Mouse (Mus musculus): ENCODE data around the gene Clec11a. TPM values are rescaled to one million over a fixed set of nuclear protein-coding genes. Genes with fewer than 3 reads are reported as not detected.

The Clec11a gene
- polyA plus RNA-seq, 1 experiment from 2014 or later = 1.6 TPM

DNA sequence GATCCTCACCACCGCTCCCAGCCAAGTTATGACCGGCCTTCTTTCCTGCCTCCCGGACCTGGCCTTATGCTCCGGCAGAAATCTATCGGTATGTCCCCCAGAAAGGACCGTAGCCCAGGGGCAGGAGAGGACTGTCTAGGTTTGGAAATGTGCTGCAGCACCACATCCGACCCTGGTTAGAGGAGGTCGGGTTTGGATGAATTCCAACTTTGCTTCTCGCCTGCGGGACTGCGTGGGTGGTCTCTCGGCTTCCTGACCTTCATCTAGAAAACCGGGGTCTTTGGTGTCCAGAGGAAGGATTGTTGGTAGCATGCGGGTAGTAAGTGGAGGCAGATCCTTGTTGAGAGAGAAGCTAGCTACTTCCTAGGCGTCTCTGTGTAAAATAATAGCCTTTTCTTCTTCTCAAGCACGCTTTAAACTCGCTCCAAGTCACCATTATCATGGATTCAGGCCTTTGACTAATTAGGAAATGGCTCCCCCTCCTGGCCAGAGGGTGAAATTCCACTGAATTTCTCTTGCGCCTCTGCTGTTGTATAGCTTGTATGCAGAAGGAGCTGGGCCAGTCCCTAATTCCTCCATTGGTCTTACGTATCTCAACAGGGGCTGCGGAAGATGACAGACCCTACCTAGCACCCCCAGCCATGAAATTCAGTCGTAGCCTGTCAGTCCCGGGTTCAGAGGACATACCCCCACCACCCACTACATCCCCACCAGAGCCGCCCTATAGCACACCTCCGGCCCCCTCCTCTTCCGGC is 44.4 kb upstream of the Clec11a start:
- H3K27me3 ChIP-seq (ENCODE audit: insufficient read depth, low read length) = peaks cover 72% of the 10 kb centered on the region
- 8% methylated on average over 25 of the region's 25 CpGs for WGBS (ENCODE audit: insufficient replicate concordance)
- ATAC-seq = peak; percentile 66
- peak overlapping the region; percentile 53 for H3K4me2 ChIP-seq (ENCODE audit: low read depth, low read length)
- 0 out of 2 replicates have a peak overlapping the region, but pooled peaks have one; percentile 10 for H3K4me3 ChIP-seq (ENCODE audit: low read depth, low read length)
- no peak overlapping the region for H3K27ac ChIP-seq (ENCODE audit: low read depth)
- H3K9me3 ChIP-seq (ENCODE audit: low read length) = no peaks in the 10 kb centered on the region
- peak; percentile 79 for DNase-seq
- TF ChIP-seq CTCF (IDR thresholded peaks at IDR 0.05; ENCODE audit: low read depth) (peak; percentile 89), EP300 (IDR thresholded peaks at IDR 0.05; ENCODE audit: low read depth) (no peak)
- H3K4me1 ChIP-seq (ENCODE audit: insufficient read depth) = 0 out of 2 replicates have a peak, but pooled peaks cover 2% of the 10 kb centered on the region
- no peak overlapping the region for H3K9ac ChIP-seq (replicated peaks)
- H3K36me3 ChIP-seq (replicated peaks; ENCODE audit: insufficient read depth, low read length) = no peaks in the 10 kb centered on the region

DNA sequence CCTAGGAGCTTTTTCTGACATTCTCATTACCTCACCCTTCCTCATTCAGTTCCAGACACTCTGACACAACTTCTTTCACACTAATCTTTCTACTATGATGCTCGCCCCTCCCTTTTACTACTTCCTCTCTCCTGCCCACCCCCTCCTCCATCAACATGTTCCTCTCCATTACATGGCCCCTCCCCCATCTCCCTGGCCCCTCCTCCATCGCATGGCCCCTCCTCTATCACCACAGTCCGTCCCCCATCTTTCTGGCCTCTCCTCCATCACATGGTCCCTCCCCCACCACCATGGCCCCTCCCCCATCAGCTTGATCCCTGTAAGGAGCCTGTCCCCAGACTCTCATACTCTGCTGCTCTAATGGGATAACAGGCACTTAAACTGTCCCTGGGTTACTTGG is 42.3 kb upstream of the Clec11a start:
- Histone ChIP-seq H3K9ac (replicated peaks) (no peak overlapping the region), H3K27ac (ENCODE audit: low read depth) (no peak overlapping the region), H3K9me3 (ENCODE audit: low read length) (no peaks in the 10 kb centered on the region), H3K27me3 (ENCODE audit: insufficient read depth, low read length) (peaks cover 51% of the 10 kb centered on the region), H3K4me2 (ENCODE audit: low read depth, low read length) (no peak overlapping the region), H3K36me3 (replicated peaks; ENCODE audit: insufficient read depth, low read length) (no peaks in the 10 kb centered on the region), H3K4me3 (ENCODE audit: low read depth, low read length) (no peak overlapping the region), H3K4me1 (ENCODE audit: insufficient read depth) (0 out of 2 replicates have a peak, but pooled peaks cover 2% of the 10 kb centered on the region)
- whole genome bisulfite sequencing (ENCODE audit: insufficient replicate concordance) = 14% methylated on average over 3 of the region's 3 CpGs
- ATAC-seq = no peak
- TF ChIP-seq CTCF (IDR thresholded peaks at IDR 0.05; ENCODE audit: low read depth) = no peak
- no peak for TF ChIP-seq EP300 (IDR thresholded peaks at IDR 0.05; ENCODE audit: low read depth)
- DNase-seq = no peak

DNA sequence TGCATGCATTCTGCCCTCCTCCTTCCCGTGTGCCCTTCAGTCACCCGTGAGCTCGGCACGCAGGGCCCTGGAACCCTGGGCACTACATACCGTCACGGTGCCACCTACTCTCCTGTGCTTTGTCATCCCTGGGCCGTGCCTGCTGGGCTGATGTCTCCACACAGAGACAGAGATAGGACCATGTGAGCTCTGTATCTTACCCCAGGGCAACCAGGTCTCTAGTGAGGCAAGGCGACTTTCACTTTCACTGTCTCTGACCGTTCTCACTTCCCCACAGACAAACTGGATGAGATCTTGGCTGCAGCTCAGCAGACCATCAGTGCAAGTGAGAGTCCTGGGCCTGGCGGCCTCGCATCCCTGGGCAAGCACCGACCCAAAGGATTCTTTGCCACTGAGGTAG is 37.9 kb upstream of the Clec11a start:
- no peak overlapping the region for H3K4me2 ChIP-seq (ENCODE audit: low read depth, low read length)
- no peaks in the 10 kb centered on the region for H3K4me1 ChIP-seq (ENCODE audit: insufficient read depth)
- H3K9me3 ChIP-seq (ENCODE audit: low read length) = no peaks in the 10 kb centered on the region
- H3K9ac ChIP-seq (replicated peaks) = no peak overlapping the region
- DNase-seq (no peak), ATAC-seq (no peak)
- no peak for TF ChIP-seq EP300 (IDR thresholded peaks at IDR 0.05; ENCODE audit: low read depth)
- TF ChIP-seq CTCF (IDR thresholded peaks at IDR 0.05; ENCODE audit: low read depth) = no peak
- 36% methylated on average over 12 of the region's 12 CpGs for WGBS (ENCODE audit: insufficient replicate concordance)
- H3K36me3 ChIP-seq (replicated peaks; ENCODE audit: insufficient read depth, low read length) = no peaks in the 10 kb centered on the region
- H3K27me3 ChIP-seq (ENCODE audit: insufficient read depth, low read length) = 0 out of 2 replicates have a peak, but pooled peaks cover 8% of the 10 kb centered on the region
- no peak overlapping the region for H3K4me3 ChIP-seq (ENCODE audit: low read depth, low read length)
- H3K27ac ChIP-seq (ENCODE audit: low read depth) = no peak overlapping the region

DNA sequence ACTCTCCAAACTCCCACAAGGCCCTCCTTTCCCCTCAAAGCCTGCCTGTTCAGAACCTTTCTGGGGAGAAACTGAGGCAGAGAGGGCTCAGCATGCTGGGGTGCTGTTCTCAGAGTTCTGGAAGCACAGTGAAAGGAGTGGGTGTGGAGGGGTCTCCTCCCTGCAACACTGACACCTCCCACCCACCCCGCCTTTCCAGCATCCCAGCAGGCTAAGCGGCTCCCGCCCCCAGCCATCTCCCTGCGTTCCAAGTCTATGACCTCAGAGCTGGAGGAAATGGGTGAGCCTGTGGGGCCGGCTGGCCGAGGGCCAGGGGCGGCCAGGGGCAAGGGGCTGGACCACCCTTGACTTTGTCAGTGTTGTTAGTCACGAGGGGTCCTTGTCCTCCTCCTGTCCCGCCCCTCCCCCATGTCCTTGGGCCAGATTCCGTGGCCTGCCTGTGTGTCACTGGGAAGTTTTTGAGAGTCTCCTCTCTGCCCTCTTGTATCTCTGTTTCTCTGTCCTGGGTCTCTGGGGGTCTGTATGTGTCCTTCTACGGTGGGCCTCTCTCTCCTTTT is 36.8 kb upstream of the Clec11a start:
- Histone ChIP-seq H3K4me3 (ENCODE audit: low read depth, low read length) (no peak overlapping the region), H3K36me3 (replicated peaks; ENCODE audit: insufficient read depth, low read length) (no peaks in the 10 kb centered on the region), H3K9me3 (ENCODE audit: low read length) (no peaks in the 10 kb centered on the region), H3K4me2 (ENCODE audit: low read depth, low read length) (no peak overlapping the region), H3K9ac (replicated peaks) (no peak overlapping the region), H3K27me3 (ENCODE audit: insufficient read depth, low read length) (peaks cover 7% of the 10 kb centered on the region; the same call in 1 of the 2 replicates), H3K27ac (ENCODE audit: low read depth) (no peak overlapping the region), H3K4me1 (ENCODE audit: insufficient read depth) (no peaks in the 10 kb centered on the region)
- TF ChIP-seq EP300 (IDR thresholded peaks at IDR 0.05; ENCODE audit: low read depth) (no peak), CTCF (IDR thresholded peaks at IDR 0.05; ENCODE audit: low read depth) (no peak)
- DNase-seq (no peak), ATAC-seq (no peak)
- WGBS (ENCODE audit: insufficient replicate concordance) = 23% methylated on average over 11 of the region's 11 CpGs

GRCm38 (mm10) chr7:44341714-44342113 is 35.0 kb upstream of the Clec11a start:
- ATAC-seq = no peak
- no peak for DNase-seq
- H3K27me3 ChIP-seq (ENCODE audit: insufficient read depth, low read length) = peaks cover 22% of the 10 kb centered on the region
- no peak overlapping the region for H3K9ac ChIP-seq (replicated peaks)
- no peaks in the 10 kb centered on the region for H3K9me3 ChIP-seq (ENCODE audit: low read length)
- H3K4me1 ChIP-seq (ENCODE audit: insufficient read depth) = no peaks in the 10 kb centered on the region
- H3K4me3 ChIP-seq (ENCODE audit: low read depth, low read length) = no peak overlapping the region
- TF ChIP-seq CTCF (IDR thresholded peaks at IDR 0.05; ENCODE audit: low read depth) = no peak
- no peak for TF ChIP-seq EP300 (IDR thresholded peaks at IDR 0.05; ENCODE audit: low read depth)
- H3K4me2 ChIP-seq (ENCODE audit: low read depth, low read length) = no peak overlapping the region
- no peak overlapping the region for H3K27ac ChIP-seq (ENCODE audit: low read depth)
- H3K36me3 ChIP-seq (replicated peaks; ENCODE audit: insufficient read depth, low read length) = no peaks in the 10 kb centered on the region
- WGBS (ENCODE audit: insufficient replicate concordance) = 50% methylated on average over 5 of the region's 5 CpGs

GRCm38 (mm10) chr7:44341119-44341518 is 34.4 kb upstream of the Clec11a start:
- no peak for DNase-seq
- H3K27me3 ChIP-seq (ENCODE audit: insufficient read depth, low read length) = peaks cover 28% of the 10 kb centered on the region
- H3K4me2 ChIP-seq (ENCODE audit: low read depth, low read length) = no peak overlapping the region
- H3K4me1 ChIP-seq (ENCODE audit: insufficient read depth) = no peaks in the 10 kb centered on the region
- H3K36me3 ChIP-seq (replicated peaks; ENCODE audit: insufficient read depth, low read length) = no peaks in the 10 kb centered on the region
- no peak overlapping the region for H3K9ac ChIP-seq (replicated peaks)
- no peak for ATAC-seq
- TF ChIP-seq CTCF (IDR thresholded peaks at IDR 0.05; ENCODE audit: low read depth) = no peak
- TF ChIP-seq EP300 (IDR thresholded peaks at IDR 0.05; ENCODE audit: low read depth) = no peak
- no peaks in the 10 kb centered on the region for H3K9me3 ChIP-seq (ENCODE audit: low read length)
- H3K4me3 ChIP-seq (ENCODE audit: low read depth, low read length) = no peak overlapping the region
- WGBS (ENCODE audit: insufficient replicate concordance) = 83% methylated on average over 10 of the region's 10 CpGs
- H3K27ac ChIP-seq (ENCODE audit: low read depth) = no peak overlapping the region

Measured in liver, postnatal 0 days (tissue).